Mouse (Mus musculus) liver, adult (tissue): ENCODE data around the gene Smad3.

Source experiments
- GATA4 ChIP-seq: IDR thresholded peaks from 2 replicates; pipeline ENCODE4 v1.6.1; 2014; ENCODE audit warnings: mild to moderate bottlenecking, low read length; ENCODE audit not compliant: insufficient replicate concordance

Smad3 gene

GRCm38 (mm10) chr9:63625090-63625756 lies 132.6 kb downstream of the Smad3 start:
- TF ChIP-seq GATA4 = no peak

- TF ChIP-seq GATA4 = no peak
These were observed 133.8 kb downstream of the Smad3 start for GRCm38 (mm10) chr9:63623895-63624569.

DNA sequence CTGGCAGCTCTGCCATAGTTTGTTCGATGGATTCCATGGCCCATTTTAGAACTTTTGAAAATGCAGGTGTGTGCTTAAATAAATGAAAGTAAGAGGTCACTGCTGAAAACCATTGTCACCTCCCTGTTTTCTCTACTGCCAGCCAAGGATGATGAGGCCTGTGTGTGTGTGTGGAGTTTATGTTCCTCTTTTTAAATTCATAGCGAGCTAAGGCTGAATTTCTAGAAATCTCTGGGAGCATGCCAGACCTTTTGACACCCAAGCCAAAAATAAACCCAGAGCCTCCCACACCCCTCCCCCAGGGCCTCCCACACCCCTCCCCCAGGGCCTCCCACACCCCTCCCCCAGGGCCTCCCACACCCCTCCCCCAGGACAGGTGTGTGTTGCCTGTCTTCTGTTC lies 139.8 kb downstream of the Smad3 start:
- TF ChIP-seq GATA4 = no peak

- TF ChIP-seq GATA4 = no peak
These were observed 143.5 kb downstream of the Smad3 start for GRCm38 (mm10) chr9:63614018-63614985.

DNA sequence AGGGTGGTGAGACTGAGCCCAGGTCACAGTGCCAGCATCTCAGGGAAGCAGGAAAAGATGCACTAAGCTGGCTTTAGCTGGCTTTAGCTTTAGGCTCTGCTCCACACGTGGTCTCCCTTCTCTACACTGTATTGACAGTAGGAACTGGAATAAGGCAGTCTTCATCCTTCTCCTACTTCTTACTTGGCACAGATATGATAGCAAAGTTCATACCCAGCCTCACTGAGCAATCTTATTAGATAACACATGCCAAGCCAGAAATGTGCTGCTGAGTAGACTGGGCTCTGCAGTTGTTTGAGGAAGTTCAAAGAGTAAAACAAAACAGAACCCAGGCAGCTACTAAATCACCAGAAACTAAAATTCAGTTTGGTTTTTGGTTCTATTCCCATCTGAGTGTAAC lies 144.2 kb downstream of the Smad3 start:
- no peak for TF ChIP-seq GATA4

- no peak for TF ChIP-seq GATA4
These were observed 145.0 kb downstream of the Smad3 start for GRCm38 (mm10) chr9:63612565-63613515.

GRCm38 (mm10) chr9:63611967-63612366 lies 145.8 kb downstream of the Smad3 start:
- no peak; the same call in 1 of the 2 replicates for TF ChIP-seq GATA4

DNA sequence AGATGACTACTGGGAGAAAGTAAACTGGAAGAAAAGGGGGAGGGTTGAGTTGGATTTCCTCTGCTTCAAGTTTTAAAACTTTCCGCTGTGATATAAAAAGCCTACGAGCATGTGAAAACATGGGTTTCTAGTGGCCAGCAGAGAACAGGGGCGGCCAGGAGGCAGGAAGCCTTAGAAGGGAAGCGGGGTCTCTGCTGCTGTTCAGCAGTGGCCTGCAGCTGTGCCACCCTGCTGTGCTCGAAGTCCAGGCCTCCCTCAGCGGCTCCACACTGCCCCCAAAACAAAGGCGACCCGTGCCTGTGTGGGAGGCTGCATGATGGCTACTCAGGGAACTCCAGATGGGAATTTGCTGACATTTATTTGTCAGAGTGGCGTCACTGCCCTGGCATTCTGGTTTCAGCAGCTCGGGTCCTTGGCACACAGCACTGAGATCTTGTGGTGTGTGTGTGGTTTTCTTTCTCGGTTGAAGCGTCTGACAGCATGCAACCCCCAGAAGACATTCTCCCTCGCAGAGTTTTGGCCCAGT lies 146.9 kb downstream of the Smad3 start:
- TF ChIP-seq GATA4 = no peak

DNA sequence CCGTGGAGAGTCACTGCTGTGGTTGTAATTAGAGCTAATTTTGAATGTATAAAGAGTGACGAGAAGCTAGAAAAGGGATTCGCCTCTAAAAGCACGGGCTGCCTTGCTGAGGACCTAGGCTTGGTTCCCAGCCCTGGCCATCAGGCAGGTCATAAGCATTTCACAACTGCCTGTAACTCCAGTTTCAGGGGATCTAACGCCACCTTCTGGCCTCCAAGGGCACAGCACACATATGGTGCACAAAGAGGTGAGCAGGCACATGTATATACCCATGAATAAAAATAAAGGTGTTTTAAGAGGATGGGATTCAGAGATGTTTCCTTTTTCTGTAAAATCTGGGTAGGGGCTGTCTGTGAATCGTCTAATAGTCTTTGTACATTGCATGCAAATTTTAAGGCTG lies 147.6 kb downstream of the Smad3 start:
- TF ChIP-seq GATA4 = no peak

DNA sequence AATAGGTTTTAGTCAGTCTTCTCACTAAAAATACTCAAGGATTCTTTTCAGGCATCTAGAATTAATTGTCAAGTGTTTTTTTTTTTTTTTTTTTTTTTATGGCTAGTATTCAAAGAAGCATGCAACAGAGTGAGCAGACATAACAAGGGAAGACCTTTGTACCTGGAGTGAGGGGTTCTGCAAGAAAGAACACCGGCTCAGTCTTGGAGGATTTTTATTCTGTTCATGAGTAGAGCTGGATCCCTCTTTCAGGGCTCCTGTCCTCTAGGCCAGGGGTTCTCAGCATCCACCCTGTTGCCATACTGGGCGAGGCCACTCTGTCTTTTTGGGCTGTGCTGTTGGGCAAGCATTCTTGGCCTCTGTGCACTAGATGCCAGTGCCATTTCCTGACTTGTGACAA lies 148.0 kb downstream of the Smad3 start:
- no peak for TF ChIP-seq GATA4

DNA sequence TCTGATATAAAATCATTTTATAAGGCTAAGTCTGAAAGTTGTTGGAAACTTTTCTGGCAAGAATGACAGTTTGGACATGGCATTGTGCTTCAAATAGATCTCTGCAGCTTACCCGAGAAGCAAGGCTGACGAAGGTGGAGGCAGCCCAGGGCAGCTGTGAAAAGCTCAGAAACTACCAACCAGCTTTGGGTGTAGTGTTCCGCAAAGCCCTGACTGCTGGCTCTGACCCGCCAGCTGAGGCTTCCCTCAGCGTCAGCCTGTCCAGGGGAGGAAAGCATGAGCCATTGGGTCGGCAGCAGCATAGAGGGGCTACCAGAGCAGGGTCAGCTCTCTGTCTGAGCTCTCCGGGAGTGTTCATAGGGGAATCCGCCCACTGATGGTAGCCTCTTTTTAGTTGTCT lies 148.5 kb downstream of the Smad3 start:
- TF ChIP-seq GATA4 = no peak

DNA sequence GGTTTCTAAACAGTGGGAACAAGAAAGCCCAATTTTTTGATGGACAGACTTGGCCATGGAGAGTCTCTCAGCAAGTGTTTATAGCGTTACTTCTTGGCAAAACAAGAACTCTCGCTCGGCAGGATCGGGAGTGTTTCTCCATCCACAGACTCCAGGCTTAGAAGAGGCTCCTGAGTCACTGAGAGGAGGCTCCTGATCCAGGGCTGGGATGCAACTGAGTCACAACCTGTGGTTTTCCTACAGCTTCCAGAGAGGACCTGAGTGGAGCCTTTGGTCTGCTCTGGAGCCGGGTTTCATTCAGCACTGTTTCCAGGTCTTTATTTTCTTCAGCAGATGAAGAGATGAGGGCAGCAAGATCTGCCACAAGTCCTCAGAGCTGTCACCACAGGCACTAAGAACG lies 149.8 kb downstream of the Smad3 start:
- TF ChIP-seq GATA4 = no peak

DNA sequence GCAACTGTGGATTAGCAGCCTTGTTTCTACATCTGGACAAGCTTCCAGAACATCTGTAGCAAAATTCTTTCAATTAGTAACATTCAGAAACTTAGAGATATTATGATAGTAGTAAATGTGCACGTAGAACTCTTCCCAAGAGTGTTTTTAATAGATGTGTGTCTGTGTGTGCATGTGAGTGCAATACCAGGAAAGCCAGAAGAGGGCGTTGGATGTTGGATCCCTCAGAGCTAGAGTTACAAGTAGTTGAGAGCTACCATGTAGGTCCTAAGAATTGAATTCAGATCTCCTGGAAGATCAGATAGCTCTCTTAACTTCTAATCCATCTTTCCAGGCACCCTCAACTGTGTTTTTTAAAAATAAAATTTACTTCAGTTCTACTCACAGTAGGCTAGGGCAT lies 151.2 kb downstream of the Smad3 start:
- TF ChIP-seq GATA4 = no peak

- no peak for TF ChIP-seq GATA4
These were observed 153.9 kb downstream of the Smad3 start for GRCm38 (mm10) chr9:63603849-63604248.
